Mouse (Mus musculus): ENCODE measurements around the gene Glod5.

- TF ChIP-seq CTCF (IDR thresholded peaks at IDR 0.05; ENCODE audit: extremely low read depth, insufficient read depth, insufficient read length, insufficient replicate concordance) (no peak), POLR2A (IDR thresholded peaks at IDR 0.05; ENCODE audit: low read depth, low read length) (no peak)
Observed at GRCm38 (mm10) chrX:8002001-8002400, 16.3 kb downstream of the Glod5 start.
